Mouse (Mus musculus) lung, adult 2 months (tissue): Measurements from ENCODE around the gene Nfxl1. TPM values are rescaled to one million over a fixed set of nuclear protein-coding genes. Genes with fewer than 3 reads are reported as not detected.

Source experiments
- DNase-seq: peaks from one replicate; pipeline ENCODE4 v3.0.0; 2022
- H3K4me1 ChIP-seq: fragments of 200-500 bp; 2 replicates; pipeline ENCODE4 v1.6.1; 2011; ENCODE audit warnings: low read length; ENCODE audit not compliant: control insufficient read depth, insufficient read depth
- H3K4me3 ChIP-seq: fragments of 200-500 bp; replicated peaks from 2 replicates; pipeline ENCODE3; 2011; ENCODE audit warnings: low read depth, mild to moderate bottlenecking, control low read depth, low read length; ENCODE audit errors: extremely low read depth
- CTCF ChIP-seq: fragments of 200-500 bp; IDR thresholded peaks from 2 replicates; pipeline ENCODE4 v1.5.1; 2011; ENCODE audit warnings: mild to moderate bottlenecking, low read length, control low read depth; ENCODE audit not compliant: insufficient read depth
- POLR2A ChIP-seq: fragments of 200-500 bp; IDR thresholded peaks from 2 replicates; pipeline ENCODE4 v1.6.1; 2011; ENCODE audit warnings: low read depth, mild to moderate bottlenecking, control low read depth, low read length, borderline replicate concordance; ENCODE audit errors: extremely low read depth
- WGBS: fragments of 180-500 bp; shearing (Covaris S2); methylation state at CpG from one replicate; pipeline ENCODE4 v1.1.7; 2018; 5-methylcytosine and 5-hydroxymethylcytosine counted together
- polyA plus RNA-seq: library from polyadenylated mRNA; depleted of rRNA; stranded (reverse); fragments of >200 nt; gene quantifications from 2 replicates; pipeline ENCODE4 v1.2.3, GENCODE M21; 2012; rRNA removed

Nfxl1 gene
- polyA plus RNA-seq, 1 experiment = 6.3 TPM

GRCm38 (mm10) chr5:72498271-72498670 is 61.2 kb downstream of the Nfxl1 start:
- 59% methylated on average over 10 of the region's 10 CpGs for WGBS
- Histone ChIP-seq H3K4me3 (no peak overlapping the region), H3K4me1 (no peaks in the 10 kb centered on the region)
- DNase-seq = no peak
- TF ChIP-seq POLR2A = no peak
- no peak for TF ChIP-seq CTCF

DNA sequence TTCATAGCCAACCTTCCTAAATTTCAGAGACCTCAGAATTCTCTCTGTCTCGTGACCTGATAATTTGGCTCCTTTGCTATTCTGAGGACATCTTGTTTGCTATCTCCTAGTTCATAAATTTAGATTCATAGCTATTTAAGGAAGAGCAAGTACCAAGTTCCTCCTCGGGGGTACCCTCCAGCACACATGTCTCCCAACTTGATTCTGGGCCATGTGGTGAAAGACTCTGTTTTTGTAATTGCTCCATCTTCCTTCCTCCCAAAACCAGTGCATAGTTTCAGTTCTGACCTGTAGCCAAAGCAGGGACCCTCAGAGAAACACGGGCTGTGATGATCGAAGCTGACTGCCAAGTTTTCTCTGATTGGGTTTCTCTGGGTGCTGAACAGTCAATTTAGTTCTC is 62.7 kb downstream of the Nfxl1 start:
- TF ChIP-seq POLR2A (no peak), CTCF (no peak)
- H3K4me3 ChIP-seq = no peak overlapping the region
- no peak for DNase-seq
- no peaks in the 10 kb centered on the region for H3K4me1 ChIP-seq
- WGBS = 53% methylated on average over 4 of the region's 4 CpGs

GRCm38 (mm10) chr5:72493906-72494305 is 65.6 kb downstream of the Nfxl1 start:
- no peak overlapping the region for H3K4me3 ChIP-seq
- 61% methylated on average over 7 of the region's 7 CpGs for WGBS
- no peaks in the 10 kb centered on the region for H3K4me1 ChIP-seq
- DNase-seq = no peak
- TF ChIP-seq POLR2A (no peak), CTCF (no peak)

GRCm38 (mm10) chr5:72491232-72491631 is 68.3 kb downstream of the Nfxl1 start:
- no peak for TF ChIP-seq CTCF
- TF ChIP-seq POLR2A = no peak
- no peak overlapping the region for H3K4me3 ChIP-seq
- 25% methylated on average over 2 of the region's 2 CpGs for WGBS
- H3K4me1 ChIP-seq = no peaks in the 10 kb centered on the region
- DNase-seq = no peak

DNA sequence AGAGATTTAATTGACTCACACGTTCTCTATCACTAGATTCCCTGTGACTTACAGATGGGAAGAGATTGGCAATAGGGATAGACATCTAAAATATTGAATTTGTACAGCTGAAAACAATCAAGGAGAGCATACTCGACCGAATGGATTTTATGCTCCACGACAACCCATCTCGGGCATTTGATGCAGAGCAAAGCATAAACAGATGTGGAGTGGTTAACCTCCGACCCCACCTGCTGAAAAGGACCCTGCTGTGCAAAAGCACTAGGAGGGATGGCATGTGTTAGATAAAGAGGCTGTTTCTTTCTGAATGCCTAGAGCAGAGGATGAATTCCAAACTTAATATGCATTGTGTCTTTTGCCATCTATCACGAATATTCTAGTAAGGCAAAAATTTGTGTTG is 79.0 kb downstream of the Nfxl1 start:
- 44% methylated on average over 7 of the region's 7 CpGs for WGBS
- H3K4me1 ChIP-seq = no peaks in the 10 kb centered on the region
- H3K4me3 ChIP-seq = no peak overlapping the region
- no peak for TF ChIP-seq CTCF
- no peak for TF ChIP-seq POLR2A
- no peak for DNase-seq

DNA sequence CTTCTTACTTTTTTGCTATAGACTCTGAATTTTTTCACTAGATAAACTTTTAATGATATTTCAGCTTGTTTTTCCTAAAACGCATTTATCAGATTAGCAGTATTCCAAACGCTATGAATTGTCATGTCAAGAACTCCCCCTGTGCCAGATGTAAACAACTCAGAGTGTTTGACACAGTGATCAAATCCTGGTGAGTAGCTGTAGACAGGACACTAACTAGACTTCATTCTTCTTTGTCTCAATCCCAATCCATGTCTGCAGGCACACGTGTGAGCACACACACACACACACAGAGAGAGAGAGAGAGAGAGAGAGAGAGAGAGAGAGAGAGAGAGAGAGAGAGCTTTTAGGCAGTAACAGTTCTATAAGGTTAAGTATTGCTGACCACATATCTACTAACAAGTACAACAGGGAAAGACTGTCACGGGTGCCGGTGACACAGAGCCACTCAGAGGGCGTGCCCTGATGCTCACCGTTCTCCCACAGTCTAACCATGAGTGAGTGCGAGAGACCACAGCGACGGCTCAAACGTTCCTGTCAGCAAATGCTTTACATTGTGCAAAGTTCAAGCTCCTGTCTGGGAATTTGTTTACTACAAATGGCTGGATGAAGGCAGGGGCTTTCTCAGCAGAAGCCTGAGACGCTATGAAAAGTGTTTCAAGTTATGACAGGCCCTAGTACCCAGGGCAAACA is 87.0 kb downstream of the Nfxl1 start:
- WGBS = 33% methylated on average over 12 of the region's 12 CpGs
- DNase-seq = no peak
- Histone ChIP-seq H3K4me1 (no peaks in the 10 kb centered on the region), H3K4me3 (no peak overlapping the region)
- TF ChIP-seq POLR2A = no peak
- no peak for TF ChIP-seq CTCF

DNA sequence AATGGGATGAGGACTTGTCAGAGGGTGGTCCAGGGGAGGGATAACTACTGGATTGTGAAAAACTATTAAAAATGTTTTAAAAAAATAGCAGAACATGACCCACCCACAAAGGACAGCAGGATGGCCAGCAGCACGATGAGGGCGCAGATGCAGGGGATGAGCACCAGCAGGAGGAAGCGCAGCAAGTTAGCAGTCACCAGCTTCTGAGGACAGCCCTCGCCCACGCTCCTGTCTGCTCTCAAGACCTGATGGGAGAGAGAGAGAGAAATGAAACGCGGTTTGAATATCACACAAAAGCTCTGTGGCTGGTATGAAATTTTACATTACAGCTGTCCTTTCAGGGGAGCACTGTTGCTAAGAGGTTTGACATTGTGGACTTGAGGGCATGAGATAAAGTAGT is 87.7 kb downstream of the Nfxl1 start:
- Histone ChIP-seq H3K4me3 (no peak overlapping the region), H3K4me1 (no peaks in the 10 kb centered on the region)
- TF ChIP-seq POLR2A (no peak), CTCF (no peak)
- 58% methylated on average over 7 of the region's 7 CpGs for WGBS
- DNase-seq = no peak

DNA sequence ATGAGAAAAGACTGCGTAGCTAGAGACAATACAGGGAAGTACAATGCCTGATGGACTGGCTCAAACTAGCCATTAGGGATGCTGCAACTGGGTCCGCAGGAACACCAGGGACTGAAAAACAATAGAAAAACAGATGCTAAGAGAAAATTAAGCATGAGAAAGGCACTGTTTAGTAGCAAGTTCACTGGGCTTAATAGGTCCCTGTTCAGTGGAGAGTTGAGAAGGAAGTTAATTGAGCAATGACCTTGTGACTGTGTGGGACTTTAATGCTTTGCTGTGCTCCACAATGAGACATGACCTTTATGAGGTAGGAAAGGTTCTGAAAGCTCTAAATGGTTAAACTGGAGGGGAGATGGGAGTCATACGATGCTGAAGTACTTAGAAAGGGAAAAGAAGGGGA is 94.6 kb downstream of the Nfxl1 start:
- DNase-seq = no peak
- no peak overlapping the region for H3K4me3 ChIP-seq
- no peak for TF ChIP-seq POLR2A
- H3K4me1 ChIP-seq = no peaks in the 10 kb centered on the region
- WGBS = 78% methylated on average over 3 of the region's 3 CpGs

Other genes with a start within 250 kb of the Nfxl1 start
- gene Corin, start 55.2 kb downstream of the Nfxl1 start, polyA plus RNA-seq = 0.61 and 1.2 TPM in 2 replicates
- not detected in 2 replicates for gene Zar1, start 21.6 kb upstream of the Nfxl1 start, polyA plus RNA-seq
- not detected in 2 replicates for gene Gm5868, start 27.9 kb upstream of the Nfxl1 start, polyA plus RNA-seq
- gene Cnga1, start 84.6 kb upstream of the Nfxl1 start, polyA plus RNA-seq = 0.04 and 0.08 TPM in 2 replicates
- 2.2 and 3.6 TPM in 2 replicates for gene Nipal1, start 88.1 kb upstream of the Nfxl1 start, polyA plus RNA-seq
- 0.43 and 0.75 TPM in 2 replicates for gene Txk, start 193.1 kb upstream of the Nfxl1 start, polyA plus RNA-seq